Mouse (Mus musculus) MEL-GATA-1-ER (cell line): Measurements from ENCODE around the gene Tdpoz5.
"Not testable (repeated sequence)": the region's sequence is repeated elsewhere in the genome, so short reads cannot be mapped to it uniquely, and the experiment has no call there.

Source experiments
- DNase-seq: peaks from one replicate; pipeline ENCODE4 v3.0.0-alpha.2; 2012; ENCODE audit warnings: low read depth; ENCODE audit errors: extremely low read depth

Tdpoz5 gene

GRCm38 (mm10) chr3:93961214-93961613, at the start of gene Tdpoz5:
TSS of gene Tdpoz5 (minus strand) at chr3:93961314.
- not testable (repeated sequence) for DNase-seq

- DNase-seq: not testable (repeated sequence)
Measured at GRCm38 (mm10) chr3:93968938-93969337, 7.8 kb upstream of the Tdpoz5 start.

- not testable (repeated sequence) for DNase-seq
Measured at GRCm38 (mm10) chr3:93943443-93943842, 17.7 kb downstream of the Tdpoz5 start, which contains the start of gene Gm9117. TSS of gene Gm9117 (minus strand) at chr3:93943543.

- DNase-seq: not testable (repeated sequence)
Measured at GRCm38 (mm10) chr3:93938386-93938785, 22.7 kb downstream of the Tdpoz5 start.
